Mouse (Mus musculus) lung, adult 18-20 months (tissue): ENCODE measurements around the gene Bcap29.
"Not testable (repeated sequence)": the region's sequence is repeated elsewhere in the genome, so short reads cannot be mapped to it uniquely, and the experiment has no call there.

Source experiments
- DNase-seq, 2 experiments: peaks; one replicate each; pipeline ENCODE4 v3.0.0; 2022; ENCODE audit warnings: mixed read lengths in 2 of 2

Gene Bcap29

DNA sequence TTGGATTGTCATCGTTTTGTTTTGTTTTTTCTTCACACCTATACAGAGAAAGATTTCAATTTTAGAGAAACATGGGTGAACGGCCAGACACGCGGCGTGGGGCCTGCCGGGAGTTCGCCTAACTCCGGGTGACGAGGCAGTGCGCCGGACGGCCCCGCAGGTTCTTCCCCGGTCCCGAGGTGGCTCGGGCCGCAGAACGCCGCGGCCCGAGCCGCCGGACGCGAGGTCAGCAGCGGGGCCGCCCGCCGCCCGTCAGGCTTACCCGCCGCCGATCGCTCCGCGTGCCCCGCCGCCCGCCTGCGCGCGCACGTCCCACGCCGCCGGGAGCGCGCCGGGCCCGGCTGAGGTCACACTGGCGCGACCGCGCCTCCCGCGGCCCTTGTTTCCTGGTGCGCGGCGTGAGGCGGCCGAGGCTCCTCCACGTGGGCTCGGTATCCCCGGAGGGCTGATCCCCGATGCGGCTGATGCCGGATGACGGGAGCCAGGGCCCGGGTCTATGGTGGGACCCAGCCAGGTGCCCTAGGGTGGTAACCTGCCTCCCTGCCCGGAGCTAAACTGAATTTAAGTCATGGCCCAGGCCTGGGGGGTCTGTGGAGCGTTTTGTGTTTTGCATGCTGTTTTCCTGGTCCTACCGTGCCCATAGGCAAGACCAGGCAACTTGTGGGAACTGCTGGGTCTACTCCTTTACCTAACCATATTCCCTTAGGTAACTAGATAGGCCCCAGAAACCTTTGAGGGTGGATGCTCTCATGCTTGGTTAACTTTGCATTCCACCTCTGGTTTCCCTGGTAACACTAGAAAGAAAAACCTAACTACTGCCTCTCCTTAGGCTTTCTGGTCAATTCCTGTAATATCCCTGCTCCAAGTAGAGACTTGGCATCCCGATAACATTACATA, at the start of gene Bcap29:
Gene Bcap29, minus strand, starts transcription at position 316 of the 897 bp plus-strand sequence.
- DNase-seq: peak; percentile 75 to 80

DNA sequence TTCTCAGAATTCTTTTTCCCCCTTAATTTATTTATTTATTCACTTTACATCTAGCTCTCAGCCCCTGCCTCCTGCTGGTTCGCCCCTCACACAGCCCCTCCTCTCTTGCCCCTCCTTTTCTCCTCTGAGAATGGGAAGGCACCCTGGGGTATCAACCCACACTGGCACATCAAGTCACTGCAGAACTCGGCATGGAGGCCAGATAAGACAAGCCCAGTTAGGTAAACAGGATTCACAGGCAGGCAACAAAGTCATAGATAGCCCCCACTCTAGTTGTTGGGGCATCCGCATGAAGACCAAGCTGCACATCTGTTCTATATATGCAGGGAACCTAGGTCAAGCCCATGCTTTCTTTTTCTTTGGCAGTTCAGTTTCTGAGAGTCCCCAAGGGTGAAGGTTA, 32.7 kb upstream of the Bcap29 start:
- DNase-seq: no peak

DNA sequence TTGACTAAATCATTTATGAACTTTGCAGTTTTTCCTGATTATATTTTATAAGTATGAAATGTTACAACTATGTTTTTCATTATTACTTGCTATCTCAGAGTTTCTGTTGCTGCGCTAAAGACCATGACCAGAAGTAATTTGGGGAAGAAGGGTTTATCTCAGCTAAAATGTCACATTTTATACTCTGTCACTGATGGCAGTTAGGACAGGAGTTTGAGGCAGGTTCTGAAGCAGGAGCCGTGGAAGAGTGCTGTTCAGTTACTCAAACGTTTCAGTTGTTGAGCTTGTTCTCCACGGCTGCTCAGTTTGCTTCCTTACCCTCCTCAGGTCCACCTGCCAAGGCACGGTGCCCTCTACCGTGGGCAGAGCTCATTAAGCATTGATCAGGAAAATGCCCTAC, 31.5 kb upstream of the Bcap29 start:
- DNase-seq: no peak

GRCm38 (mm10) chr12:31656841-31657240, 22.4 kb upstream of the Bcap29 start:
- DNase-seq: no peak

GRCm38 (mm10) chr12:31654965-31655477, 20.6 kb upstream of the Bcap29 start:
- DNase-seq: no peak

GRCm38 (mm10) chr12:31654197-31654964, 19.9 kb upstream of the Bcap29 start, which contains the start of the genes Dus4l and Cog5:
Gene Dus4l (minus strand): TSS chr12:31654826.
Gene Cog5 (plus strand): TSS chr12:31654869.
- peak; percentile 95 to 96 for DNase-seq

DNA sequence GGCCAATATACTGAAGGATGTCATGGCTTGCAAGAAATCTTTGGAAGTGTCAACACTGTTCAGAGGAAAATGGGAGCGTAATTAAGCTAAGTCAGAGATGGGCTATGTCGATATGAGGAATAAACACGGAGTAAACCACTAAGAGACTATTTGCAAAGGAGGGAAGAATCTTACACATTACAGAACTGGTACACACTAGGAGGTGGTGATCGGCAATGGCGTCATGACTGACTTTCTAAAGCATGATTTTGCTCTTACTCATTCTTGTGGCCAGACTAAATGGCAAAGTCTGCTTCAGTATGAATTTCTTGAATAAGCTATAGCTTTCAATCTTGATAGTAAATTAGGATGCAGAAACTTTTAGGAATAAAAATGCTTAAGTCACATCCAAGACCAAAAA, 19.2 kb upstream of the Bcap29 start:
- DNase-seq: no peak

DNA sequence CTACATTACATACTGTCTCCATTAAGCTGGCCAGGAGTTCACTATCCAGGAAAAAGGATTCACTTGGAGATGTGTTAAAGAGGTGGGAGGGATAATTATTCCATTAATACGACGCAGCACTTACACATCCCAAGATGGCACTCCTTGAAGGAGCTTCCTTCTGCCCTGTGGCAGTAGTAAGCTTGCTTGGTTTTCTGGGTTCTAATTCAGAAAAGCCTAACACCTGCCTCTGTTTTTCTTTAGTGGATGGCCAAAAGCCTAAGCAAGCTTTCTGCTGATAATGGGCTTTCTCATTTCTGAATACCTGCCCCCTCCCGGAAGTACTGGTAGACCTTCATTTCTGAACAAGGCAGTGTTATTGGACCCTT, 766 bp upstream of the Bcap29 start:
- no peak for DNase-seq

DNA sequence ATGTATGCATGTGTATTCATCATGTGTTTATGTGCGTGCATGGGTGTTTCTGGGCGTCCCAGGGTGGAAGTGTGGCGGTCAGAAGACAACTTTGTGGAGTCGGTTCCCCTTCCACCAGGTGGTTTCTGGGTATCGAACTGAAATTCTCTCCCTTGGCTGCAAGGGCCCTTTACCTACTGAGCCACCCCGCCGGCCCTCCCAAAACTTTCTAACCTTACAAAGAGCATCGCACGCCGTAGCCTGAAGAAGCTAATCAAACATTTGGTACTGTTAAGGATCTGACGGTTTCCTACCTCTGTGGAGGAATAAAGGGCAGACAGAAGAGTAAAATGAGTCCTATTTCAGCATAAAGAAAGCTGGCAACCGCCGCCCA, 502 bp downstream of the Bcap29 start:
- DNase-seq: peak; percentile 5 to 16

- DNase-seq: not testable (repeated sequence)
Observed at GRCm38 (mm10) chr12:31628396-31628795, 6.1 kb downstream of the Bcap29 start.

DNA sequence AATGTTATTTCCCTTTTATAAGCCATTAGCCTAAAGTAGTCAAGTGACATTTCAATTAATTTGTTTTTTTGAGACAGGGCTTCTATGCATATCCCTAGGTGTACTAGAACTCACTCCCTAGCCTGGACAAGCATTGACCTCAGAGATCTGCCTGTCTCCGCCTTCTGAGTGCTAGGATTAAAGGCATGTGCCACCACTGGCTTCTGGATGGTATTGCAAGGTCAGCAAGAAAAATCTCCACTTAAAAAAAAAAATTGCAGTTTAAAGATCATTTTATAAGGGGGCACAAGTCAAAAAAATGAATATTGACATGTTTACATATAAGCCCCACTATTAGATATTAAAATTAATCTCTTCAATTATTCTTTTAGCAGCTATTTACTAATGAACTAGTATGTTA, 9.4 kb downstream of the Bcap29 start:
- DNase-seq: no peak

DNA sequence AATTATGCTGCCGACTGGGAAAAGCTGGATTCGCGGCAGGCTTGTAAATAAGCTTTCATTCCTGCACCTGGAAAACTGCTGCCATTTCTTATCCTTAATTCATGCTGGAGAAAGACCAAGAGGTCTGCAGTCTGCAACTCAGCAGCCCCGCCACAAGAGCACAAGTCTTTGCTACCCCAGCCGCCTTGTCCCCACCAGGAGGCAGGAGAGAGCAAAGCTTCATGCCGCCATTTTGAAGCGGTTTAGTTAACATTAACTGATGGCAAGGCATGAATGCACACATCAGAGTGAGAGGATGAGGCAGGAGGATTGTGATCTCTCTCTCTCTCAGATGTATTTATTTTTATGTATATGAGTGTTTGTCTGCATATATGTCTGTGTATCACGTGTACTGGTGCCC, 14.4 kb downstream of the Bcap29 start:
- no peak for DNase-seq

DNA sequence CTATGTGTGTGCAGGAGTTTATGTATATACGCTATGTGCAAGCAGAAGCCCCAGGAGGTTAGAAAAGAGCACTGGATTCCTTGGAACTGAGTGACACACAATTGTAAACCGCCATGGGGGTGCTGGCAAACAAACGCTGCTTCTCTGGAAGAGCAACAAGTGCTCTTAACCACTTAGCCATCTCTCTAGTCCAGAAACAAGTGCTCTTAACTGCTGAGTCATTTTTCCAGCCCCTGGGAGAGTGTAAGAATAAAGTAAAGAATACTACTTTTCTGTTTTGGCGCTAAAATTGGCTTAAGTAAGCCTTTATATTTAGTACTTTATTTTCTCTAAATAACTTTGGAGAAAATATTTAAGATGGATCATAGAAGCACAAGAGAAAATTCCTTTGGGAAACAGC, 21.1 kb downstream of the Bcap29 start:
- peak; percentile 30 to 36 for DNase-seq

GRCm38 (mm10) chr12:31608138-31608537, 26.3 kb downstream of the Bcap29 start:
- no peak for DNase-seq

DNA sequence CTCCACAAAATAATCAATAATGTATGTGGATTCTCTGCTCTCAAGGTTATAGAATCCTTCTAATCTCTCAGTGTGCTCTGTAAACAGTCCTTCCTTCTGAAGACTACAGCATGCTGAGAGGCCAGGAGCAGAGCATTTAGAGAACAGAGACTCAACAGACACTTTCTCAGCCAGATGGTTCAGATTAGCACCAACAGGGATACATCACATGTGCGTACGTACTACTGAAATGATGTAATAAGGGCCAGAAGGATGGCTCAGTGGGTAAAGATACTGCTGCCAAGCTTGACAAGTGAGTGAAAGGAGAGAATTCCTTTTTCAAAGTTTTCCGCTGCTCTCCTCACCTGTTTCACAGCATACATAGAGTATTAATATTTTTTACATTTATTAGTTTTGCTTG, 29.6 kb downstream of the Bcap29 start:
- no peak for DNase-seq

GRCm38 (mm10) chr12:31603586-31603985, 30.9 kb downstream of the Bcap29 start:
- peak; percentile 23 to 44 for DNase-seq

- no peak for DNase-seq
Observed at GRCm38 (mm10) chr12:31594296-31594695, 40.2 kb downstream of the Bcap29 start.

- DNase-seq: peak; percentile 22 to 43
Observed at GRCm38 (mm10) chr12:31592011-31592410, 42.4 kb downstream of the Bcap29 start.

DNA sequence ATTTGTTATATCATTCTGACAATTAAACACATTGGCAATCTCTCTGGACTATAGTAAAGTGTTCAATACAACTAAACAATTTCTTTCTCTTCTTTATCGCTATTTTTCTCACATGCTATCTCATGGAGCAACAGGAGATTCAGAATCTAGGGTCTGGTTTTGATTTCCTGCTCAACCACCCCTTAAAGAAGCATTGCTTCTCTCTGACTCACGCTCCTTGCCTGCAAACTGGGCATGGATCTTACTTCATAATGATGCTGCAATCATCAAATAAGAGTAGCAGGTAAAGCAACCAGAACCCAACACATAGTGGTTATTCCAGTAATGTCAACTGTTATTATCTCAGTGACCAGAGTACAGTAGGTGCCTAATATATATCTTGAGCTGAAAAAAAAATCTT, 50.7 kb downstream of the Bcap29 start:
- no peak for DNase-seq

- DNase-seq: no peak
Observed at GRCm38 (mm10) chr12:31582081-31582480, 52.4 kb downstream of the Bcap29 start.

GRCm38 (mm10) chr12:31581319-31581810, 53.1 kb downstream of the Bcap29 start:
- no peak for DNase-seq

- DNase-seq: no peak
Observed at GRCm38 (mm10) chr12:31580634-31581318, 53.7 kb downstream of the Bcap29 start.
